Mouse (Mus musculus): Measurements from ENCODE around the gene Gm49661. TPM values are rescaled to one million over a fixed set of nuclear protein-coding genes. Genes with fewer than 3 reads are reported as not detected.

Gene Gm49661
- polyA plus RNA-seq, 1 experiment, result not detected

DNA sequence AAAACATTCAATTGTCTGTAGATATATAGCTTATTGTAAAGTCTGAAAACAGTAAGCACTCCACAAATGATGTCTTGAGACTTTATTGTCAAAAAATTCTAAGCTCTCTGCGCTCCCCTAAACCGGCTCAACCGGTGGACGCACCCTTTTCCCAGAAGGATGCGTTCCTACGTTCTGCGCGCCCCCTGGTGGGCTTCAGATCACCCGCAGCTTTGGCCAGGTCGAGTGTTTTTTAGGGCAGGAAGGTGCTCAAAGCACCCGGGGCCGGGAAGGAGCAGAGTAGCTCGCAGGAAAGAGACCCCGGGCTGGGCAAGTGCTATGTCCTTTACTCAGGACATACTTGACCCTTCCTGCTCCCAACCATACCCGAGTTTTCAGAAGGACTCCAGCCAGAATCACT lies 20.6 kb upstream of the Gm49661 start:
- H3K4me3 ChIP-seq (ENCODE audit: insufficient read depth, low read depth, low read length), result peak overlapping the region; percentile 50
- DNase-seq, result peak; percentile 96
- TF ChIP-seq POLR2A (IDR thresholded peaks at IDR 0.05; ENCODE audit: low read depth, low read length), result no peak
- TF ChIP-seq CTCF (conservative IDR thresholded peaks at IDR 0.05; ENCODE audit: insufficient read depth, insufficient read length, low read depth, low read length), result peak; percentile 89
- peaks cover 13% of the 10 kb centered on the region; the same call in 1 of the 2 replicates for H3K4me1 ChIP-seq (ENCODE audit: control insufficient read depth, insufficient read depth, low read length)
- no peaks in the 10 kb centered on the region for H3K27me3 ChIP-seq (replicated peaks; ENCODE audit: control insufficient read depth, insufficient read depth, low read length)
- 0% methylated on average over 15 of the region's 15 CpGs for WGBS
- H3K36me3 ChIP-seq (ENCODE audit: control insufficient read depth, insufficient read depth, low read length), result no peaks in the 10 kb centered on the region
- peak overlapping the region; percentile 63 for H3K27ac ChIP-seq (ENCODE audit: insufficient read depth, low read depth, low read length)

- H3K4me1 ChIP-seq (ENCODE audit: control insufficient read depth, insufficient read depth, low read length), result peaks cover 17% of the 10 kb centered on the region
- H3K4me3 ChIP-seq (ENCODE audit: insufficient read depth, low read depth, low read length), result no peak overlapping the region
- DNase-seq, result peak; percentile 95
- WGBS, result 8% methylated on average over 15 of the region's 15 CpGs
- no peaks in the 10 kb centered on the region for H3K27me3 ChIP-seq (replicated peaks; ENCODE audit: control insufficient read depth, insufficient read depth, low read length)
- no peak for TF ChIP-seq POLR2A (IDR thresholded peaks at IDR 0.05; ENCODE audit: low read depth, low read length)
- TF ChIP-seq CTCF (conservative IDR thresholded peaks at IDR 0.05; ENCODE audit: insufficient read depth, insufficient read length, low read depth, low read length), result no peak
- H3K36me3 ChIP-seq (ENCODE audit: control insufficient read depth, insufficient read depth, low read length), result no peaks in the 10 kb centered on the region
- peak overlapping the region; percentile 64 for H3K27ac ChIP-seq (ENCODE audit: insufficient read depth, low read depth, low read length)
Measured at GRCm38 (mm10) chr8:84989311-84989731, 20.1 kb upstream of the Gm49661 start.

DNA sequence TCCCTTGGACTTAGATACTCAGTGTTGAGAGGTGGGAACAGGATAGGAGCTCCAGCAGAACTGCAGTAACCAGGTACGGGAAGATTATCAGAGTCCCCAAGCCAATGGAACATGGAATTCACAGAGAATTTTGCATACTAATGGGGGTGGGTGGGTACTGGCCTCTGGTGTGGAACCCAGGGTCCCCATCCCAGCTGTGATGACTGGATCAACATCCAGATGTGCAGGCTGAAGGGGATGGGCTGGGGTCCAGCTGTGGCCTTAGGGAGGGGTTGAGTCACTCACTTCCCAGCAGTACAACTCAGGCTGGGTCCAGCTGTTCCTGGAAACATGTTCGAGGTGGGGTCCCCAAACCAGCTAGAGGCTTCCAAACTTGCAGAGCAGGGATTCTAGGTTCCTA lies 18.7 kb upstream of the Gm49661 start:
- Histone ChIP-seq H3K4me3 (ENCODE audit: insufficient read depth, low read depth, low read length) (no peak overlapping the region), H3K36me3 (ENCODE audit: control insufficient read depth, insufficient read depth, low read length) (no peaks in the 10 kb centered on the region), H3K4me1 (ENCODE audit: control insufficient read depth, insufficient read depth, low read length) (peaks cover 20% of the 10 kb centered on the region), H3K27ac (ENCODE audit: insufficient read depth, low read depth, low read length) (no peak overlapping the region), H3K27me3 (replicated peaks; ENCODE audit: control insufficient read depth, insufficient read depth, low read length) (no peaks in the 10 kb centered on the region)
- no peak for DNase-seq
- WGBS, result 75% methylated on average over 2 of the region's 2 CpGs
- no peak for TF ChIP-seq POLR2A (IDR thresholded peaks at IDR 0.05; ENCODE audit: low read depth, low read length)
- TF ChIP-seq CTCF (conservative IDR thresholded peaks at IDR 0.05; ENCODE audit: insufficient read depth, insufficient read length, low read depth, low read length), result no peak

DNA sequence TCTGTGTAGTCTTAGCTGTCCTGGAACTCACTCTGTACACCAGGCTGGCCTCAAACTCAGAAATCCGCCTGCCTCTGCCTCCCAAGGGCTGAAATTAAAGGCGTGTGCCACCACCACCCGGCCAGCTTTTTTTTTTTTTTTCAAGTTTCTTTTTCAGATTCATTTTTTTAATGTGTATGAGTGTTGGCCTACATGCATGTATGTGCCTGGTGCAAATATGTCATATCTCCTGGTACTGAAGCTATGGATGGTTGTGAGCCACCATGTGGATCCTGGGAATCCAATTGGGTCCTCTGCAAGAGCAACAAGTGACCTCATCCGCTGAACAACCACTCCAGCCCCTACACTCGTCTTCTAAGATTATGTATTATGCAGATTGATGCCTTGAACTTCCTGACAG lies 18.2 kb upstream of the Gm49661 start:
- H3K27ac ChIP-seq (ENCODE audit: insufficient read depth, low read depth, low read length), result no peak overlapping the region
- no peak for DNase-seq
- H3K4me1 ChIP-seq (ENCODE audit: control insufficient read depth, insufficient read depth, low read length), result peaks cover 25% of the 10 kb centered on the region
- H3K27me3 ChIP-seq (replicated peaks; ENCODE audit: control insufficient read depth, insufficient read depth, low read length), result no peaks in the 10 kb centered on the region
- 88% methylated on average over 5 of the region's 5 CpGs for WGBS
- TF ChIP-seq CTCF (conservative IDR thresholded peaks at IDR 0.05; ENCODE audit: insufficient read depth, insufficient read length, low read depth, low read length) (no peak), POLR2A (IDR thresholded peaks at IDR 0.05; ENCODE audit: low read depth, low read length) (no peak)
- no peak overlapping the region for H3K4me3 ChIP-seq (ENCODE audit: insufficient read depth, low read depth, low read length)
- H3K36me3 ChIP-seq (ENCODE audit: control insufficient read depth, insufficient read depth, low read length), result no peaks in the 10 kb centered on the region

- TF ChIP-seq POLR2A (IDR thresholded peaks at IDR 0.05; ENCODE audit: low read depth, low read length) (no peak), CTCF (conservative IDR thresholded peaks at IDR 0.05; ENCODE audit: insufficient read depth, insufficient read length, low read depth, low read length) (no peak)
- Histone ChIP-seq H3K27me3 (replicated peaks; ENCODE audit: control insufficient read depth, insufficient read depth, low read length) (no peaks in the 10 kb centered on the region), H3K4me1 (ENCODE audit: control insufficient read depth, insufficient read depth, low read length) (peaks cover 34% of the 10 kb centered on the region), H3K27ac (ENCODE audit: insufficient read depth, low read depth, low read length) (peak overlapping the region; percentile 84), H3K36me3 (ENCODE audit: control insufficient read depth, insufficient read depth, low read length) (no peaks in the 10 kb centered on the region), H3K4me3 (ENCODE audit: insufficient read depth, low read depth, low read length) (peak overlapping the region; percentile 34)
- WGBS, result 43% methylated on average over 8 of the region's 8 CpGs
- no peak for DNase-seq
Measured at GRCm38 (mm10) chr8:84986379-84986945, 17.2 kb upstream of the Gm49661 start.

- Histone ChIP-seq H3K4me1 (ENCODE audit: control insufficient read depth, insufficient read depth, low read length) (peaks cover 40% of the 10 kb centered on the region), H3K4me3 (ENCODE audit: insufficient read depth, low read depth, low read length) (peak overlapping the region; percentile 34), H3K36me3 (ENCODE audit: control insufficient read depth, insufficient read depth, low read length) (no peaks in the 10 kb centered on the region), H3K27ac (ENCODE audit: insufficient read depth, low read depth, low read length) (peak overlapping the region; percentile 84), H3K27me3 (replicated peaks; ENCODE audit: control insufficient read depth, insufficient read depth, low read length) (no peaks in the 10 kb centered on the region)
- no peak for TF ChIP-seq POLR2A (IDR thresholded peaks at IDR 0.05; ENCODE audit: low read depth, low read length)
- TF ChIP-seq CTCF (conservative IDR thresholded peaks at IDR 0.05; ENCODE audit: insufficient read depth, insufficient read length, low read depth, low read length), result no peak
- WGBS, result under 1% methylated on average over 53 of the region's 53 CpGs
- peak; percentile 96 for DNase-seq
Measured at GRCm38 (mm10) chr8:84985684-84986378, 16.6 kb upstream of the Gm49661 start.

DNA sequence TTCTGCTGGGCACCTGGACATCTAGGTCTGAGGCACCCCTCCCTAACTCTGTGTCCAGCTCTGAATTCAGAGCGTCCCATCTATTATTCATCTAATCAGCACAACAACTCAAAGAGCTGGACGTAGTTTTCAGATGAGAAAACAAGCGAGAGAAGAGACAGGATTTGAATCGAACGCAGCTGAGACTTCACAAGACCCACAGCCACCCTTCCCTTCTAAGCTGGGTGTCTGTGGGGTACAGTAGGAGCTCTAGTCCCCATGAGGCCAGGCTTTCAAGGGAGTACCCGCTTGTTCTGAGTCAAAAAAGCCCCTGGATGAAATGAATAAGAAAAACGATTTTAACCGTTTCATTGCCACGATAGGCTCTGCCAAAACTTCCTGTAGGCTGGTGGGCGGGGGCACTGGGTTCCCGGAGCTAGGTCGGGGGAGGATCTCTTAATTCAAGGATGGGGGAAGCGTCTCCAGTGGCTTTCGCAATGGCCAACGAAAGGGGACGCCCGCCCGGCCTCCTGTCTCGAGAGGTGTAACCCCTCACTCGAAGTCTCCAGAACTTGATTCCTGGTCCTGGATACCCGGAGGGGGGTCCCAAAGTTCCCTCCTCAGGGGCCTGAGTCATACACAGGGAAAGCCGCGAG lies 15.9 kb upstream of the Gm49661 start:
- H3K27ac ChIP-seq (ENCODE audit: insufficient read depth, low read depth, low read length), result peak overlapping the region; percentile 84
- H3K4me1 ChIP-seq (ENCODE audit: control insufficient read depth, insufficient read depth, low read length), result peaks cover 45% of the 10 kb centered on the region
- no peaks in the 10 kb centered on the region for H3K27me3 ChIP-seq (replicated peaks; ENCODE audit: control insufficient read depth, insufficient read depth, low read length)
- peak overlapping the region; percentile 34 for H3K4me3 ChIP-seq (ENCODE audit: insufficient read depth, low read depth, low read length)
- WGBS, result 2% methylated on average over 23 of the region's 23 CpGs
- H3K36me3 ChIP-seq (ENCODE audit: control insufficient read depth, insufficient read depth, low read length), result no peaks in the 10 kb centered on the region
- TF ChIP-seq POLR2A (IDR thresholded peaks at IDR 0.05; ENCODE audit: low read depth, low read length), result no peak
- no peak for TF ChIP-seq CTCF (conservative IDR thresholded peaks at IDR 0.05; ENCODE audit: insufficient read depth, insufficient read length, low read depth, low read length)
- no peak for DNase-seq
